Mouse (Mus musculus) midbrain, postnatal 0 days (tissue): ENCODE data around the gene Ttc7b. TPM values are rescaled to one million over a fixed set of nuclear protein-coding genes. Genes with fewer than 3 reads are reported as not detected.

ENCODE experiments used
- ATAC-seq: fragments of 200-750 bp; cut with Nextera tagmentation; 2 replicates; pipeline ENCODE4 v1.8.0; 2017; ENCODE audit warnings: moderate number of reproducible peaks, mild to moderate bottlenecking, moderate TSS enrichment, moderate library complexity; ENCODE audit not compliant: low FRiP score
- DNase-seq: peaks from one replicate; pipeline ENCODE4 v3.0.0-alpha.2; 2015; ENCODE audit warnings: low spot score
- H3K27ac ChIP-seq: fragments of 300-500 bp; sonication (generic); 2 replicates; pipeline ENCODE4 v1.5.1; 2014; ENCODE audit warnings: low read depth, mild to moderate bottlenecking, low read length, mixed read lengths
- H3K27me3 ChIP-seq: fragments of 300-500 bp; sonication (generic); 2 replicates; pipeline ENCODE4 v1.6.1; 2014; ENCODE audit warnings: low read length, control low read depth, mixed read lengths; ENCODE audit not compliant: insufficient read depth
- H3K36me3 ChIP-seq: fragments of 300-500 bp; sonication (generic); 2 replicates; pipeline ENCODE4 v1.6.1; 2014; ENCODE audit warnings: low read length, control low read depth, mixed read lengths; ENCODE audit not compliant: insufficient read depth
- H3K4me1 ChIP-seq: fragments of 300-500 bp; sonication (generic); 2 replicates; pipeline ENCODE4 v1.6.1; 2014; ENCODE audit warnings: mild to moderate bottlenecking, control low read depth, antibody characterized with exemption, low read length, mixed read lengths; ENCODE audit not compliant: insufficient read depth
- H3K4me2 ChIP-seq: fragments of 300-500 bp; sonication (generic); 2 replicates; pipeline ENCODE4 v1.6.1; 2014; ENCODE audit warnings: low read depth, mild to moderate bottlenecking, low read length, mixed read lengths; ENCODE audit not compliant: poor library complexity, severe bottlenecking
- H3K4me3 ChIP-seq: fragments of 300-500 bp; sonication (generic); 2 replicates; pipeline ENCODE4 v1.5.1; 2014; ENCODE audit warnings: low read depth, mild to moderate bottlenecking, low read length, moderate library complexity
- H3K9ac ChIP-seq: fragments of 300-500 bp; sonication (generic); replicated peaks from 2 replicates; pipeline ENCODE4 v1.6.1; 2014; ENCODE audit warnings: mild to moderate bottlenecking, low read length, moderate library complexity, mixed read lengths; ENCODE audit not compliant: poor library complexity, severe bottlenecking
- H3K9me3 ChIP-seq: fragments of 300-500 bp; sonication (generic); 2 replicates; pipeline ENCODE4 v1.6.1; 2016; ENCODE audit warnings: low read length, control low read depth
- CTCF ChIP-seq: IDR thresholded peaks from 2 replicates; pipeline ENCODE4 v1.5.1; 2016; ENCODE audit warnings: antibody characterized with exemption, mild to moderate bottlenecking
- WGBS: fragments of 180-500 bp; shearing (Covaris S2); extraction: QIAGEN DNeasy Blood & Tissue Kit; methylation state at CpG from one replicate; pipeline ENCODE4 v1.1.7; 2014; 5-methylcytosine and 5-hydroxymethylcytosine counted together
- polyA plus RNA-seq: library from polyadenylated mRNA; unstranded; fragments of >200 nt; fragmentation: Nextera tagmentation; extraction: Ambion mirVana; gene quantifications from 2 replicates; pipeline ENCODE4 v1.2.1, GENCODE M21; 2015
- total RNA-seq: library from RNA; depleted of rRNA; stranded (reverse); fragments of >200 nt; gene quantifications from 2 replicates; pipeline ENCODE4 v1.2.3, GENCODE M21; 2014

Gene Ttc7b
- total and polyA plus RNA-seq, 2 experiments from 2014 or later, result 8.7 to 38.9 TPM

DNA sequence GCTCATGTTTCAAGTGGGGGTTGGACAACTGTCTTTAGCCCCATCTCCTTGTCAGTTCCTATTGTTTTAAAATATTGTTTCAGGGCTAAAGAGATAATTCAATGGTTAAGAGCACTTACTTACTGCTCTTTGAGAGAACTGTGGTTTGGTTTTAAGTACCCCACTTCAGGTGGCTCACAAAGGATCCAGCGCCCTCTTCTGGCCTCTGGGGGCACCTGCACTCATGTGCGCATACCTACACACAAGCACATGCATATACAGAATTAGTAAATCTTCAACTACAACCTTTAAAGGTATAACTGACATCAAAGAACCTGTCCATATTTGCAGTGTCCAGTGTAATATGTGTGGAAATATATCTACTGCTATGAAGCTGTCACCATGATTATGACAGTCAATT, 226.2 kb downstream of the Ttc7b start:
- Histone ChIP-seq H3K27ac (no peak overlapping the region), H3K4me2 (no peak overlapping the region), H3K9ac (no peak overlapping the region), H3K36me3 (0 out of 2 replicates have a peak, but pooled peaks cover 7% of the 10 kb centered on the region), H3K27me3 (no peaks in the 10 kb centered on the region), H3K4me1 (peaks cover 15% of the 10 kb centered on the region), H3K4me3 (no peak overlapping the region), H3K9me3 (no peaks in the 10 kb centered on the region)
- DNase-seq (no peak), ATAC-seq (no peak)
- WGBS, result 86% methylated on average over 2 of the region's 2 CpGs
- TF ChIP-seq CTCF, result peak; percentile 18

DNA sequence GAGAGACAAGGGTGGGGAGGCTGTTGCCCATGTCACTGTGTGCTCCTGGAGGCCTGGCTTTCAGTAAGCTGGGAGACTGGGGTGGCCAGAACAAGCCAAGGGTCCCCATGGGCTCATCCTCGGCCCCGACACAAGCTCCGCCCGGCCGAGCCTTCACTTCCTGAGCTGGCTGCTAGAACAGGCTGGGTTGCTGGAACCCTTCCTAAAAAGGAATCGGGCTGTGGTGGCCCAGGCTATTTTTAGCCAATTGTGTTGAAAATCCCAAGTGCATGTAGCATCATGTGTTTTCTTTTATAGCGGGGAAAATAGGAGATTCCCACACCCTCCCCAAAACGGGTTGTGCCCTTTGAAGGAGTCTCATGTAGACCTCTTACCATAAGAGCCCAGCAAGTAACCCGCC, 226.7 kb downstream of the Ttc7b start:
- no peaks in the 10 kb centered on the region for H3K9me3 ChIP-seq
- no peak overlapping the region for H3K4me3 ChIP-seq
- ATAC-seq (no peak), DNase-seq (no peak)
- peaks cover 20% of the 10 kb centered on the region for H3K4me1 ChIP-seq
- WGBS, result 94% methylated on average over 9 of the region's 9 CpGs
- 0 out of 2 replicates have a peak, but pooled peaks cover 2% of the 10 kb centered on the region for H3K36me3 ChIP-seq
- no peak for TF ChIP-seq CTCF
- no peak overlapping the region for H3K9ac ChIP-seq
- no peak overlapping the region for H3K4me2 ChIP-seq
- H3K27me3 ChIP-seq, result no peaks in the 10 kb centered on the region
- no peak overlapping the region for H3K27ac ChIP-seq

DNA sequence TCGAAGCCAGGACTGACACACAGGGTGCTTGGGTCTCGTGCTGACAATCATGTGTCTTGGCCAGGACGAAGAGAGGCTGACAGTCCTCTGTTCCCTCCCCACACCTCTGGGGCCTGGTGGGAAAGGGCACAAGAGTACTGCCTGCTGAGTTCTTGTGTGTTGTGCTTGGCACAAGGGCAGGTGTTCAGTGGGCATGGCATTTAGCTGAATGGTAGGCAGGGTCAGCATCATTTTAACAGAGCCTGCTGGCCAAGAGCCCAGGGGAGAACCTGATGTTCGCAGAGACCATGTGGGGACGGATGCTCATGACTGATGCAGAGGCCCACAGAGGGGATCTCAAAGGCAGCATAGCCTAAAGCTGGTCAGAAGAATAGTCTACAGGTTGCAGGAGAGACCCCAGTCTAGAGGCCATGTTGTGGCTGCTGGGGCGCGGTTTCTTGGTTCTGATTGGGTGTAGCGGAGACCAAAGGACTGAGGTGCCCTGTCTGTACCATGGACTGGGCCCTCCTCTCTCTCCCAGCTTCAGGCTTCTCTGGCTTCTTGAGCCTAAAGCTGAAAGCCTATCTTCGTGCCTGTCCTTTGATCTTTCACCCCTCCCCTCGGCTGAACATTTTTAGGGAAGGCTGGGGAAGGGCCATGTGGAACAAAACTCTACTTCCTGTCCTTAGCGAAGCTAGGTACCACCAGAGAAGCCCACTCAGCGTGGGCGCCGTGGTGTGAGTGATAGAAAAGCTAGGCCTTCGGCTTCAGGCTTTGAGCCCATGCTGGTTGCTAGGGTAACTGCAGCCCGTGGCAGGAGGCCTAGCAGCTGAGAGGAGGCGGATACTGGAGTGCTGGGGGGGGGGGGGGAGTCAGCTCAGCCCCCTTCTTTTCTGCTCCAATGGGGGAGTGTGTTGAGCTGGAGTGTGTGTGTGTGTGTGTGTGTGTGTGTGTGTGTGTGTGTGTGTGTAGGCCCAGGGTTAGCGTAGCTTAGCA, 229.6 kb downstream of the Ttc7b start:
- Histone ChIP-seq H3K4me1 (peaks cover 22% of the 10 kb centered on the region), H3K27ac (peak overlapping the region; percentile 71), H3K9ac (no peak overlapping the region), H3K9me3 (no peaks in the 10 kb centered on the region), H3K4me3 (no peak overlapping the region), H3K27me3 (no peaks in the 10 kb centered on the region), H3K4me2 (no peak overlapping the region), H3K36me3 (no peaks in the 10 kb centered on the region)
- ATAC-seq (peak; percentile 83), DNase-seq (peak; percentile 88)
- TF ChIP-seq CTCF, result no peak
- 33% methylated on average over 17 of the region's 18 CpGs for WGBS

DNA sequence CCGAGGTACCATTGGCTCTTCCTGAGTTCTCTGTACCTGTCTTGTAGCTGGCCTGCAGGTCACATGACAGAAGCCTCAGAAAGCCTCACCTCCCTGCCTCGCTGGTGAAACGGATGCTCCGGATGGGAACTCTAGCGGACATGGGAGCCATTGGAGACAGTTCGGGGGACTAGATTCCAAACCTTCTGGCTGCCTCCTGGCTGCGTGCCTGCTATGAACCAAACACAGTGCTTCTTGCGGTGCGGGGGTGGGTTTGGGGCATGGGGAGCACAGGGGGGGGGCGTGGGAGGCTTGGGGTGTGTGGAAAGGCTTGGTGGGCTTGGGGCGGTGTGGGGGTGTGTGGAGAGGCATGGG, 230.5 kb downstream of the Ttc7b start:
- H3K9ac ChIP-seq, result 0 out of 2 replicates have a peak overlapping the region, but pooled peaks have one; percentile 8
- no peak overlapping the region for H3K4me2 ChIP-seq
- H3K27ac ChIP-seq, result peak overlapping the region; percentile 71
- WGBS, result 55% methylated on average over 11 of the region's 11 CpGs
- ATAC-seq, result no peak
- TF ChIP-seq CTCF, result no peak
- H3K9me3 ChIP-seq, result no peaks in the 10 kb centered on the region
- no peaks in the 10 kb centered on the region for H3K27me3 ChIP-seq
- H3K36me3 ChIP-seq, result no peaks in the 10 kb centered on the region
- peaks cover 22% of the 10 kb centered on the region for H3K4me1 ChIP-seq
- no peak for DNase-seq
- H3K4me3 ChIP-seq, result no peak overlapping the region

DNA sequence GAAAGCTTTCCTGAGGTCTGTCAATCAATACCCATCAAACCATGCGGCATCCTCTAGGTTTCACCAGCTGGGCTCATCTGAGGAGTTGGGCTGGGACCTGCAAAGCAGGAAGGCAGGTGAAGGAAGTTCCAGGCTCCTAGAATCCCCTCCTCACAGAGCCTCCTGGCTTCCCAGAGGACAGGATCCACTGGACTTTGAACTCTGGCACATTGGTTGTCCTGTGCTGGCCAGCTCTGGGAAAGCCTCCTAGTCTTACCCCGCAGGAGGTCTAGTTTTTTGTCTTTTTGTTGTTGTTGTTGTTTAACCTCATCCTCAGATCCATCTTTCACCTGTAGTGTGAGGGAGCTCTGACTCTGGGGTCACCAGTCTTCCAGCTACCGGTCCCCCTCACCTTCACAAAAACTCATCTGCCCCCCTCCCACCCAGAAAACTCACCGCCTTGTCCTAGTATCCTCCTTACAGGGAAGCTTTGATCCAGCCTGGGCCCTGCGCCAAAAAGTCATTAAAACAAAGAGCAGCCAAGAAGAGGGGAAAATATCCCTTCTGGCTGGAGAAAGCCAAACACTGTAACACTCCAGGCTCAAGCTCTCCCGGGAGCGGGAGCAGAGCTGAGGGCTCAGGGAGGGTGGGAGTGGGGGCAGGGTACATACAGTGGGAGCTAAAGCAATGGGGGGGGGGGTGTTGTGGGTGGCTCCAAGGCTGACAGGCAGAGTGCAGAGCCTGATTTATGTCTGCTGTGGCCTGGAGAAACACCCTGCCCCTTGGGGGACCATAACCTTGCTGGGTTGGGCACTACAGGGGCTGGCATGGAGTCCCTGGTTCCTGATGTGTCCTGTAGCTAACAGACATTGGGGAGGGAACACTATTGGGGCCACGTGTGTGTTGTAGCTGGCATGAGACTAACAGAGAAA, 231.1 kb downstream of the Ttc7b start:
- H3K27me3 ChIP-seq, result no peaks in the 10 kb centered on the region
- H3K4me2 ChIP-seq, result no peak overlapping the region
- WGBS, result 25% methylated on average over 8 of the region's 8 CpGs
- DNase-seq (peak; percentile 85), ATAC-seq (peak; percentile 64)
- H3K9ac ChIP-seq, result 0 out of 2 replicates have a peak overlapping the region, but pooled peaks have one; percentile 8
- no peaks in the 10 kb centered on the region for H3K36me3 ChIP-seq
- H3K9me3 ChIP-seq, result no peaks in the 10 kb centered on the region
- peaks cover 22% of the 10 kb centered on the region for H3K4me1 ChIP-seq
- peak overlapping the region; percentile 71 for H3K27ac ChIP-seq
- TF ChIP-seq CTCF, result no peak
- no peak overlapping the region for H3K4me3 ChIP-seq
